Mouse (Mus musculus) thymus, postnatal 36 days (tissue): ENCODE data around the gene 2700081O15Rik.
"Not testable (repeated sequence)": the region's sequence is repeated elsewhere in the genome, so short reads cannot be mapped to it uniquely, and the experiment has no call there.

Experiments
- DNase-seq, 2 experiments: peaks; one replicate each; pipeline ENCODE4 v3.0.0; 2022; ENCODE audit warnings: mixed read lengths in 2 of 2

2700081O15Rik gene

GRCm38 (mm10) chr19:7416834-7417735, at the start of gene 2700081O15Rik:
Gene 2700081O15Rik (plus strand): TSS chr19:7417625.
- DNase-seq, result peak; percentile 72 to 81

DNA sequence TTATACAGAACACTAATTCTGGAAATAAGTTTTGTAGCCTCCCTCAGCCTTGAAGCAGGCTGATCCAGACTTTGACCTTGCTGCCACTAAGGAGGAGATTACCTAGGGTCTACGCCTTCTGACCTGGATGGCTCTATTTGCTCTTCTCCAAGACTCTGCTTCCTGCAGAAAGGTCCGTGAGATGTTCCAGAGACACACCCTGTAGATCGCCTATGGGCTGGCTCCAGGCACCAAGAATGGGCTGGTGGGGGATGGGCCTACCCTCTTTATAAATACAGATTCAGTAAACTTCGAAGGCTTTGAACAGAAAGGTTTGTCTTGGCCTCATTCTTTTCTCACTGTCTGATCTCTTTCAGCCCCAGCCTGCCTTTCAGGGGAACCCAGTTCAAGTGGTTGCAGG, 48.0 kb upstream of the 2700081O15Rik start:
- DNase-seq, result not testable (repeated sequence)

GRCm38 (mm10) chr19:7374491-7374890, 42.9 kb upstream of the 2700081O15Rik start:
- DNase-seq, result no peak

DNA sequence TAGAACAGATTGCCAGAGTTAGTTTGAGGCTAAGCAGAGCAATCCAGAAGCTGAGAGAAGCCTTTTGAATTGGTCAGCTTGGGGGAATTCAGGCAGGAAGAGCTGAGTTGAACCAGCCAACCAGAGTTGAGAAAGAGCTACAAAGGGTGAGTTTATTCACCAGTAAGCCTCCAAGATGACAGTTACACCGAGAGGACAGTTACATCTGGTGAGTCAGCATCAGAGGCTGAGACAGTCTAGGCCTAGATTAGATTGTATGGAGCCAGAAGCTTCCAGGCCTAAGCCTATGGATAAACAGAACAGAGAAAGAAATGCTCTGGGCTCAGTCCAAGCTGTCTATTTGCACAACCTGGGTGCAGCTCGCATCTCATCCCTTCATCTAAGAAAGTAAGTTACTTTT, 39.8 kb upstream of the 2700081O15Rik start:
- no peak for DNase-seq

GRCm38 (mm10) chr19:7381906-7382247, 35.5 kb upstream of the 2700081O15Rik start:
- DNase-seq, result no peak

DNA sequence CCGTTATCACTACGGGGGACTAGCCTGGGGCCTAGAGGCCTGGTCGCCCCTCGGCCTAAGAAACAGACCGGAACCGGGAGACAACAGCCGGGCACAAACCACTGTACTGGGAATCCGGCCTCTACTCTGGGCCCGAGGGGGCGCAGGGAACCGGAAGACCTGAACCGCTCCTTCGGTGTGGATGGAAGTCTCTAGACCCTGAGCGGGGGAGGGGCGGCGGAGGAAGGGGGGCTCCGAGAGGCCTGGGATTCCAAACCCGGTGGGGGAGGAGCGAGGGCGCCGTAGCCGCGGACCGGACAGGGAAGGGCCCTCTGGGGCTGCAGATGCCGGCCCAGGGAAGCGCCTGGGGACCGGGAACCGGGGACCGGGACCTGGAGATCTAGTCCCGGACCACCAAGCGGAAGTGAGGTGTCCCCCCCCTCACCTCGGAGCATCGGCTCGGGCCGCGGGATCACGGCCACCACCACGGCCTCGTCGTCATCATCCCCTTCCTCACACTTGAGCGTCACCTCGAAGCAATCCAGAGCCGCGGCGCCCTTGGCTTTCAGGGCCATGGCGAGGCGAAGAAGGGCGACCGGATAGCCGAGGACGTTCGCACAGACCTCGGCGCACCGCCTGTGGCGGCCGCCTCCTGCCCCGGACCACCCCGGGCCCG, 35.0 kb upstream of the 2700081O15Rik start:
- peak; percentile 80 to 84 for DNase-seq

DNA sequence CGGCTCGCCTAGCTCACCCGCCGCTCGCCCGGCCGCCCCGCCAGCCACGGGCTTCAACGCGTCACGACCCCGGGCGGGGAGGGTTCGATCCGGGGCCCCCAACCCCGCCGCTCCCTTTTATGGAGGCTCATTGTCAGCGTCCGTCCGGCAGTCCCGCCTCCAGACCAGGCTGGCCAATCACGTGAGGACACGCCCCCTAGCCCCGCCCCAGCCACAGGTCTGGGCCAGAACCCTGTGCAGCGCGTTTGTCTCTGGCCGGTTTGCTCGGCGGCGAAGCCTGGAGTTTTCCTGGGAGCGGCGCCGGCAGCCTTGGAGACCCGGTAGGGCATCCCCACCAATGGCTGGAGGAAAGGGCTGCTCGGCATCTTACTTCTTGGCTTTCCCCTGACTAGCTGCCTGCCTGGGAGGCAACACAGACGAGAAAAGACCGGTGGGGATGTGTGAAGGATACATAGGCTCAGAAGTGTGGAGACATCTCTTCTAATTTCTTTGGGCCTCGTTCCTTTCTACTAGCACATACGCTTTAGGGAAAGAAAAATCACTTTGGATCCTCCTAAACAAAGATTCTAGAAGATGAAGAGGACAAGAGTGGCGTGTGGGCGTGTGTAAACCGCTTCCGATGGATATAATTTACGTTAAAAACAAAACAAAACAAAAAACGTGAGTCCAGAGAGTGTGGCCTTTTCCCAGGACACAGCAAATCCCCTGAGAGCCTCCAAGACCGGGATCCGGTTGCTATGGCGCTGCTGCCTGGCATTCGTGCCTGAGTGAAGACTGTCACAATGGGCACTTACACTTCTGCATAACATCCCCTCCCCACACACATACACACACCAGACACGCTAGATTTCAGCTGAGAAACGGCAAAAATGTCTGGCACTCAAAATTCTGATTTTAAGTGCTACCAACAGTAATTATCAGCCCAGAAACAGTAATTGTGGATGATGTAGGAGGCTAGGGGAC, 34.2 kb upstream of the 2700081O15Rik start, which contains the start of gene Spindoc:
Gene Spindoc, minus strand, starts transcription at position 92 of the 963 bp plus-strand sequence.
- DNase-seq, result peak; percentile 97 to 99

- DNase-seq, result no peak
Measured at GRCm38 (mm10) chr19:7386042-7386441, 31.4 kb upstream of the 2700081O15Rik start.

GRCm38 (mm10) chr19:7388488-7388887, 28.9 kb upstream of the 2700081O15Rik start:
- no peak for DNase-seq

- DNase-seq, result peak in 1 of 2 experiments; percentile 20
Measured at GRCm38 (mm10) chr19:7396867-7397826, 20.3 kb upstream of the 2700081O15Rik start.

- not testable (repeated sequence) for DNase-seq
Measured at GRCm38 (mm10) chr19:7398898-7399297, 18.5 kb upstream of the 2700081O15Rik start.

- DNase-seq, result no peak
Measured at GRCm38 (mm10) chr19:7400635-7401034, 16.8 kb upstream of the 2700081O15Rik start.

GRCm38 (mm10) chr19:7404623-7405229, 12.7 kb upstream of the 2700081O15Rik start:
- no peak for DNase-seq

DNA sequence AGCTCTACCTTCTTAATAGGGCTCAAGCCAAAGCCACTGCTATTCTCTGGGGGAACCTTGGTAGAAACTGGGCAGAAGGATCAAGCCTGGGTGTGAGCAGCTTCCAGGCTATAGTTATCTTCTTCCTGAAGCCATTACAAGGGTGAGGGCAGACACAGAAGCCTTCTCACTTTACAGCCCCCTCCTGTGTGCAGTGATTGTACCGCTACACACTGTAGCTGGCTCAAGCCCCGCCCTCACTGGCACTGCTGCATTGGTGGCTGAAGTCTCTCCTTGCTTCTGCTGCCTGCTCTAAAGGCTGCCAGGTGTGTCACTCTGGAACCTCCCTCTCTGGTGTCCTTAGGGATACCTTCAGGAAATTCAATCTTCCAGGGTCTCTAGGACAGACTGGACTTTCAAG, 5.1 kb upstream of the 2700081O15Rik start:
- DNase-seq, result no peak

DNA sequence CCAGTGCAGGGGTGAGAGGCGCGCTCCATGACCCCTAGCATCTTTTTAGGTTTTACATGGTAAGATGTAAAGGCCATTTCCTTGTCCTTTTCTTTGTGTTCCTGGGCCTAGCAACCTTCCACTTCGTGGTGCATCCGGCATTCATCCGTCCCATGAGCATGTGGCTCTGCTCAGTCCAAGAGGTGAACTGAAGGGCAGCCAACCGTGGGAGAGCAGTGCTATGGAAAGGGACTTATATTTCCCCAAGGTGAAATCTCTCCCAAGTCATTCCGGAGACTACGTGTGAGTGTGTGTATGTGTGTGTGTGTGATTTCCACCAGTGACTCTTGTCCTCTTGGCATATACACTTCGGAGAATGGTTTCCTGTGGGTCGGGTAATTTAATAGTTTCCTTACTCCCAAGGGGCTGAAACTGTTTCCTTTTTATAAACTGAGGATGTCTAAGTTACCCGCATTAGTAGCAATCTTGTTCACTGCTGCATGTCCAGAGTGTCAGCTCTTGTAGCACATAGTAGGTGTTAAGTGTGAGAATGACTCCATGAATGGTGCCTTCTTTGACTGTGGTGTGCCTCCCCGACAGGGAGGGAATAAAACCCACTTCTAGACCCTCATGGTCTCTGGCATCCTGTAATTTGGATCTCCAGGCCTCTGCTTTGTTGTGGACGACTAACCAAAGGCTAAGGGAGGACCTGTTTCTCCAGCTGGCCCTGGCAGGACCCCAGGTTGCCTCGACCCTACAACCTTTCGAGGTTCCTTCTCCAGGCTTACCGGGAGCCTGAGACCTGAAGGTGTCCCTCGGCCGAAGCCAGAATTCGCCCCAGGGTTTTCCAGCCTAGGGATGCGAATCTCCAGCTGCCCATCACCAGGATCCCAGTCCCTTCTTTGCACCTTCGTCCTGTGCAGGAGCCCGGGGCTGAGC, 1.2 kb upstream of the 2700081O15Rik start:
- no peak for DNase-seq

GRCm38 (mm10) chr19:7417911-7418849, 755 bp downstream of the 2700081O15Rik start:
- peak; percentile 86 to 88 for DNase-seq

- peak in 1 of 2 experiments; percentile 2 for DNase-seq
Measured at GRCm38 (mm10) chr19:7419134-7419533, 1.7 kb downstream of the 2700081O15Rik start.

- no peak for DNase-seq
Measured at GRCm38 (mm10) chr19:7420108-7420507, 2.7 kb downstream of the 2700081O15Rik start.
